Mouse (Mus musculus) skeletal muscle tissue, adult 2 months (tissue): ENCODE results near the gene Hoxc13.

Experiments used
- DNase-seq: peaks from one replicate; pipeline ENCODE4 v3.0.0-alpha.2; 2012; ENCODE audit warnings: low read depth, low spot score

Gene Hoxc13

GRCm38 (mm10) chr15:102963671-102964640, 43.1 kb downstream of the Hoxc13 start:
- peak; percentile 83 for DNase-seq

GRCm38 (mm10) chr15:102965003-102965891, 44.3 kb downstream of the Hoxc13 start:
- no peak for DNase-seq

- peak; percentile 98 for DNase-seq
These were observed 45.2 kb downstream of the Hoxc13 start for GRCm38 (mm10) chr15:102965892-102966775.

GRCm38 (mm10) chr15:102966776-102967311, 45.9 kb downstream of the Hoxc13 start, which contains the start of gene Hoxc10:
TSS of gene Hoxc10 (plus strand) at chr15:102966796.
- no peak for DNase-seq

- no peak for DNase-seq
These were observed 46.3 kb downstream of the Hoxc13 start, which contains the start of gene Hoxc5 for GRCm38 (mm10) chr15:102967312-102967510. TSS of gene Hoxc5 (plus strand) at chr15:102967443.

- no peak for DNase-seq
These were observed 46.9 kb downstream of the Hoxc13 start for GRCm38 (mm10) chr15:102967511-102968397.

GRCm38 (mm10) chr15:102969296-102969695, 48.4 kb downstream of the Hoxc13 start:
- DNase-seq = no peak

- no peak for DNase-seq
These were observed 49.8 kb downstream of the Hoxc13 start for GRCm38 (mm10) chr15:102970740-102971139.

- DNase-seq = no peak
These were observed 51.4 kb downstream of the Hoxc13 start for GRCm38 (mm10) chr15:102972254-102972653.

- DNase-seq = no peak
These were observed 51.9 kb downstream of the Hoxc13 start for GRCm38 (mm10) chr15:102972753-102973152.

GRCm38 (mm10) chr15:102975034-102975433, 54.1 kb downstream of the Hoxc13 start:
- DNase-seq = no peak

- no peak for DNase-seq
These were observed 54.8 kb downstream of the Hoxc13 start for GRCm38 (mm10) chr15:102975688-102976111.

GRCm38 (mm10) chr15:102976171-102976570, 55.3 kb downstream of the Hoxc13 start, which contains the start of gene Hoxc9:
TSS of gene Hoxc9 (plus strand) at chr15:102976439.
- no peak for DNase-seq

GRCm38 (mm10) chr15:102976631-102977422, 55.9 kb downstream of the Hoxc13 start:
- DNase-seq = no peak

GRCm38 (mm10) chr15:102977423-102977974, 56.6 kb downstream of the Hoxc13 start:
- DNase-seq = no peak
